Mouse (Mus musculus): ENCODE measurements around the gene Sf3b3.

DNA sequence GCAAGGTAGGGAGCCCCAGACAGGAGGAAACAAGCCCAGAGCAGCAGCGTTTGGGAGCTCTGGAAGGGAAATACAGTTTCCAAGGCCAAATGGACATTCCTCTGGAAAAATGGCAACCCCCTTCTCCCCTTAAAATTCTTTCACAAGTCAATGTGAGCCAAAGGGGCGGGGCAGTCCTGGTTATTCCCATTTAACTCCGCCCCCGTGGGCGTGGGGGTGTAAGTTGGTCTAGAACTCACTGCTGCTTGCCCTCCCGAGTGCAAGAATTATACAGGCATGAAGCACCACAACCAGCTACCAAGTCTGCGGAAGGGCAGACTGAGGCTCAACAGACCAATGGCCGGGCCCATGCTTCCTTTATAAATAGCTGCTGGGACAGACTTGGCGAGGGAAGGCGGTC lies 48.3 kb upstream of the Sf3b3 start:
- TF ChIP-seq CTCF (IDR thresholded peaks at IDR 0.05; ENCODE audit: low read depth, low read length) (no peak), POLR2A (IDR thresholded peaks at IDR 0.05; ENCODE audit: extremely low read depth, insufficient read depth, low read length) (no peak)

All from liver, adult 2 months (tissue).